Mouse (Mus musculus): ENCODE data around the gene Olfr641. TPM values are rescaled to one million over a fixed set of nuclear protein-coding genes. Genes with fewer than 3 reads are reported as not detected.

Olfr641 gene
- total and polyA plus RNA-seq, 3 experiments: not detected

DNA sequence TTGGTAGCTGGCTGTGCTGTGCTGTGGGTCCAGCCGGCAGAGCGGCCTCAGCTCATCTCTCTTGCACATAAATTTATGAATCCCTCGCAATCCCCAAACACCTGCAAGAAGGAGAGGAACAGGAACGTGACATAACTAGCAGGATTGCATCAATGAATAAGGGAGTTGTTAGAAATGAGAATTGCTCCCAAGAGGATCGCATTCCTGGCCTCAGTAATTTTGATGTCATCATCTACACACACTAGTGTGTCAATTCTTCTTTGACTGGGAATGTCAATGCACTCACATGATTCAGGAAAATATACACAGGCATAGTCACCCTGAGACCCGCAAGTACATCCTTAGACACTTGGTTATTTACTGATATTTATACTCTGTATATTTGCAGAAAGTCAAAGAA lies 9.8 kb upstream of the Olfr641 start, which contains the start of gene Olfr640:
TSS of gene Olfr640 (minus strand) at position 101 of the 400 bp plus-strand sequence.
- Histone ChIP-seq H3K4me1 (ENCODE audit: control insufficient read depth in 1 of 2, insufficient read depth in 2 of 2) (no peaks in the 10 kb centered on the region), H3K9me3 (replicated peaks; ENCODE audit: low read length) (no peaks in the 10 kb centered on the region), H3K9ac (ENCODE audit: insufficient read depth, low read depth) (no peak within 1 kb of the TSS), H3K27me3 (replicated peaks) (peaks cover 1% of the 10 kb centered on the region), H3K4me3 (replicated peaks in 1 of 3; ENCODE audit: low read depth in 2 of 3, low read length in 2 of 3, poor library complexity in 1 of 3) (no peak within 1 kb of the TSS), H3K79me2 (replicated peaks; ENCODE audit: control insufficient read depth, extremely low read depth, insufficient read depth, poor library complexity, severe bottlenecking) (no peaks in the 10 kb centered on the region), H3K27ac (ENCODE audit: insufficient read depth, low read depth) (no peak within 1 kb of the TSS), H3K36me3 (replicated peaks in 1 of 2; ENCODE audit: control insufficient read depth in 1 of 2, insufficient read depth in 1 of 2, low read length in 1 of 2) (no peaks in the 10 kb centered on the region), H3K4me2 (ENCODE audit: insufficient read depth, low read depth, poor library complexity, severe bottlenecking) (no peak within 1 kb of the TSS)
- TF ChIP-seq CHD2 (IDR thresholded peaks at IDR 0.05; ENCODE audit: low read length) (no peak), RAD21 (IDR thresholded peaks at IDR 0.05; ENCODE audit: low read depth, low read length) (no peak), TCF12 (IDR thresholded peaks at IDR 0.05; ENCODE audit: low read depth, low read length) (no peak), NELFE (IDR thresholded peaks at IDR 0.05; ENCODE audit: low read depth, low read length) (no peak), POLR2AphosphoS2 (IDR thresholded peaks at IDR 0.05; ENCODE audit: low read depth, low read length) (no peak), ETS1 (conservative IDR thresholded peaks at IDR 0.05; ENCODE audit: low read depth, low read length) (no peak), POLR2A (IDR thresholded peaks at IDR 0.05; ENCODE audit: low read depth, low read length) (no peak)
- dilution Hi-C loops (cut with MboI; ENCODE audit: extremely low pct_ligation_motif_present, extremely low pct_unique_long_range_greater_than_20kb, low sequenced_read_pairs) (no loop called here), in situ Hi-C loops (cut with MboI; ENCODE audit: low pct_ligation_motif_present, low pct_unique_long_range_greater_than_20kb, low sequenced_read_pairs) (no loop called here)
- no peak for DNase-seq (ENCODE audit: extremely low read depth)

DNA sequence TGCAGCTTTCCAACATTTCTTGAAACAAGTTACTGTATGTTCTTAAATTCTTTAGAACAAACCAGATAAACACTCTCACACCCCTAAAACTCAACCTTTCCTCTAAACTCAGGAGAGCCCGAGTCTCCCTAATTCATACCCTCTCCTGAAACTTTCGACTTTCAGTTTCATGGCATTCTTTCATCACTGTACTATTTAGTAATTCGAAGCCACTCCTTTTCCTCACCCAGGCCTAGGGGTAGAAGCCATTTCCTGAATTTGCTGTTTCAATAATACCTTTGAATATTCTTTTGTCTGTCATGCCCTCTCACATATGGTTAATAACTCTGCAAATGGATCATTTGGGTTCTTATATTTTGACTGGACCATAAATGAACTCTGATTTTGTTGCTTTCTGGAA lies 8.3 kb upstream of the Olfr641 start:
- no peaks in the 10 kb centered on the region for H3K9me3 ChIP-seq (replicated peaks; ENCODE audit: low read length)
- no peak overlapping the region for H3K27ac ChIP-seq (ENCODE audit: insufficient read depth, low read depth)
- dilution Hi-C loops (cut with MboI; ENCODE audit: extremely low pct_ligation_motif_present, extremely low pct_unique_long_range_greater_than_20kb, low sequenced_read_pairs): no loop called here
- TF ChIP-seq UBTF (IDR thresholded peaks at IDR 0.05; ENCODE audit: low read depth, low read length) (no peak), CTCF (conservative IDR thresholded peaks at IDR 0.05 in 1 of 2, IDR thresholded peaks at IDR 0.05 in 1 of 2; ENCODE audit: low read depth in 2 of 2, low read length in 2 of 2) (no peak), E2F4 (IDR thresholded peaks at IDR 0.05; ENCODE audit: insufficient replicate concordance, low read depth, low read length) (no peak), BHLHE40 (IDR thresholded peaks at IDR 0.05; ENCODE audit: low read depth, low read length) (no peak), SMC3 (IDR thresholded peaks at IDR 0.05; ENCODE audit: low read depth, low read length) (no peak)
- peaks cover 1% of the 10 kb centered on the region for H3K27me3 ChIP-seq (replicated peaks)
- H3K36me3 ChIP-seq (replicated peaks in 1 of 2; ENCODE audit: control insufficient read depth in 1 of 2, insufficient read depth in 1 of 2, low read length in 1 of 2): no peaks in the 10 kb centered on the region
- H3K4me2 ChIP-seq (ENCODE audit: insufficient read depth, low read depth, poor library complexity, severe bottlenecking): no peak overlapping the region
- in situ Hi-C loops (cut with MboI; ENCODE audit: low pct_ligation_motif_present, low pct_unique_long_range_greater_than_20kb, low sequenced_read_pairs): no loop called here
- no peaks in the 10 kb centered on the region for H3K79me2 ChIP-seq (replicated peaks; ENCODE audit: control insufficient read depth, extremely low read depth, insufficient read depth, poor library complexity, severe bottlenecking)
- H3K4me3 ChIP-seq (replicated peaks in 1 of 3; ENCODE audit: low read depth in 2 of 3, low read length in 2 of 3, poor library complexity in 1 of 3): no peak overlapping the region
- no peak overlapping the region for H3K9ac ChIP-seq (ENCODE audit: insufficient read depth, low read depth)
- no peaks in the 10 kb centered on the region for H3K4me1 ChIP-seq (ENCODE audit: control insufficient read depth in 1 of 2, insufficient read depth in 2 of 2)
- no peak for DNase-seq (ENCODE audit: extremely low read depth)

DNA sequence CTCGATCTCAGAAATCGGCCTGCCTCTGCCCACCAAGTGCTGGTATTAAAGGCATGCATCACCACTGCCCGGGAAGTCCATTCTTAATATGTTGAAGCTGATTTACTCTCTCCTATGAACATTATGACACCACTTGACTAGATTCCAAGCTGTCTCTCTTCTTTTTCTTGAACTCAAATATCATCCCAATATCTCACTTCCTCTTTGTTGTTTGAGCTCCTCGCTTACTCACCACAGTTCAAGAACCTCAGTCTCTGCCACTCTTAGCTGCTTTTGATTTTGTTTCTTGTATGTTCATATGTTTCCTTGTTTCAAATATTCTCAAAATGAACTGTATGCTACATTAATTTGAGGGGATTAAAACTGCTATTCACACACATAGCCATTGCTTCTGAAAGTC lies 15.5 kb downstream of the Olfr641 start:
- Histone ChIP-seq H3K4me1 (ENCODE audit: control insufficient read depth in 1 of 2, insufficient read depth in 2 of 2) (no peaks in the 10 kb centered on the region), H3K4me3 (replicated peaks in 1 of 3; ENCODE audit: low read depth in 2 of 3, low read length in 2 of 3, poor library complexity in 1 of 3) (no peak overlapping the region), H3K9ac (ENCODE audit: insufficient read depth, low read depth) (no peak overlapping the region), H3K27ac (ENCODE audit: insufficient read depth, low read depth) (no peak overlapping the region), H3K36me3 (replicated peaks in 1 of 2; ENCODE audit: control insufficient read depth in 1 of 2, insufficient read depth in 1 of 2, low read length in 1 of 2) (no peaks in the 10 kb centered on the region), H3K27me3 (replicated peaks) (no peaks in the 10 kb centered on the region), H3K79me2 (replicated peaks; ENCODE audit: control insufficient read depth, extremely low read depth, insufficient read depth, poor library complexity, severe bottlenecking) (no peaks in the 10 kb centered on the region), H3K9me3 (replicated peaks; ENCODE audit: low read length) (no peaks in the 10 kb centered on the region), H3K4me2 (ENCODE audit: insufficient read depth, low read depth, poor library complexity, severe bottlenecking) (no peak overlapping the region)
- in situ Hi-C loops (cut with MboI; ENCODE audit: low pct_ligation_motif_present, low pct_unique_long_range_greater_than_20kb, low sequenced_read_pairs): no loop called here
- dilution Hi-C loops (cut with MboI; ENCODE audit: extremely low pct_ligation_motif_present, extremely low pct_unique_long_range_greater_than_20kb, low sequenced_read_pairs): no loop called here
- TF ChIP-seq POLR2AphosphoS2 (IDR thresholded peaks at IDR 0.05; ENCODE audit: low read depth, low read length): no peak
- no peak for TF ChIP-seq MAZ (IDR thresholded peaks at IDR 0.05; ENCODE audit: low read depth, low read length)
- TF ChIP-seq ZC3H11A (IDR thresholded peaks at IDR 0.05; ENCODE audit: low read depth, low read length): no peak
- no peak for TF ChIP-seq ZNF384 (IDR thresholded peaks at IDR 0.05; ENCODE audit: low read depth, low read length)
- no peak for TF ChIP-seq CHD1 (IDR thresholded peaks at IDR 0.05; ENCODE audit: low read depth, low read length)
- TF ChIP-seq UBTF (IDR thresholded peaks at IDR 0.05; ENCODE audit: low read depth, low read length): no peak
- TF ChIP-seq CHD2 (IDR thresholded peaks at IDR 0.05; ENCODE audit: low read length): no peak
- no peak for TF ChIP-seq USF2 (conservative IDR thresholded peaks at IDR 0.05; ENCODE audit: low read depth, low read length)
- no peak for TF ChIP-seq MYC (IDR thresholded peaks at IDR 0.05; ENCODE audit: low read depth, low read length)
- TF ChIP-seq RAD21 (IDR thresholded peaks at IDR 0.05; ENCODE audit: low read depth, low read length): no peak
- no peak for TF ChIP-seq MAX (IDR thresholded peaks at IDR 0.05; ENCODE audit: low read length)
- TF ChIP-seq TBP (conservative IDR thresholded peaks at IDR 0.05; ENCODE audit: low read depth, low read length): no peak
- TF ChIP-seq MAFK (IDR thresholded peaks at IDR 0.05; ENCODE audit: insufficient replicate concordance, low read length): no peak
- no peak for TF ChIP-seq BHLHE40 (IDR thresholded peaks at IDR 0.05; ENCODE audit: low read depth, low read length)
- no peak for DNase-seq (ENCODE audit: extremely low read depth)
